Mouse (Mus musculus) liver, embryonic 14.5 days (tissue): Measurements from ENCODE around the gene Bora. TPM values are rescaled to one million over a fixed set of nuclear protein-coding genes. Genes with fewer than 3 reads are reported as not detected.

Experiments
- ATAC-seq: fragments of 200-750 bp; cut with Nextera tagmentation; 2 replicates; pipeline ENCODE4 v1.8.0; 2017; ENCODE audit warnings: moderate number of reproducible peaks, mild to moderate bottlenecking, moderate library complexity; ENCODE audit not compliant: insufficient read depth
- DNase-seq, 3 experiments: peaks; one replicate each; pipeline ENCODE4 v3.0.0-alpha.2; 2012 to 2013; ENCODE audit warnings: low read depth in 3 of 3, low spot score in 3 of 3
- H3K27ac ChIP-seq: fragments of 300-500 bp; sonication (generic); 2 replicates; pipeline ENCODE4 v1.5.1; 2014; ENCODE audit warnings: moderate library complexity, mild to moderate bottlenecking, control low read depth, inconsistent platforms
- H3K27me3 ChIP-seq: fragments of 300-500 bp; sonication (generic); 2 replicates; pipeline ENCODE4 v1.6.1; 2014; ENCODE audit warnings: mild to moderate bottlenecking, low read length, moderate library complexity; ENCODE audit not compliant: control insufficient read depth, insufficient read depth
- H3K36me3 ChIP-seq: fragments of 300-500 bp; sonication (generic); replicated peaks from 2 replicates; pipeline ENCODE4 v1.6.1; 2014; ENCODE audit warnings: low read depth; ENCODE audit not compliant: control insufficient read depth, insufficient read depth
- H3K4me1 ChIP-seq, 2 experiments: fragments of 200-500 bp in 1 of 2; fragments of 300-500 bp in 1 of 2; sonication (generic) in 1 of 2; replicated peaks; 2 replicates each; pipeline ENCODE4 v1.6.1; 2012 to 2014; ENCODE audit warnings: antibody characterized with exemption in 1 of 2, inconsistent platforms in 1 of 2, low read length in 1 of 2; ENCODE audit not compliant: control insufficient read depth in 2 of 2, insufficient read depth in 2 of 2
- H3K4me2 ChIP-seq: fragments of 300-500 bp; sonication (generic); 2 replicates; pipeline ENCODE4 v1.6.1; 2014; ENCODE audit warnings: low read depth, mild to moderate bottlenecking, control low read depth, moderate library complexity
- H3K4me3 ChIP-seq, 2 experiments: fragments of 200-500 bp in 1 of 2; fragments of 300-500 bp in 1 of 2; sonication (generic) in 1 of 2; 2 replicates each; pipeline ENCODE4 v1.5.1; 2012 to 2014; ENCODE audit warnings: low read depth in 2 of 2, low read length in 2 of 2, mild to moderate bottlenecking in 2 of 2, control low read depth in 1 of 2, inconsistent platforms in 1 of 2, moderate library complexity in 1 of 2; ENCODE audit not compliant: insufficient read depth in 1 of 2
- H3K9ac ChIP-seq: fragments of 300-500 bp; sonication (generic); replicated peaks from 2 replicates; pipeline ENCODE4 v1.6.1; 2014; ENCODE audit warnings: mild to moderate bottlenecking, control low read depth, moderate library complexity
- H3K9me3 ChIP-seq: fragments of 300-500 bp; sonication (generic); 2 replicates; pipeline ENCODE4 v1.6.1; 2016; ENCODE audit warnings: low read length, mixed read lengths; ENCODE audit not compliant: control insufficient read depth
- CTCF ChIP-seq: IDR thresholded peaks from 2 replicates; pipeline ENCODE4 v1.5.1; 2016; ENCODE audit warnings: antibody characterized with exemption, low read depth, control low read depth
- EP300 ChIP-seq: IDR thresholded peaks from 2 replicates; pipeline ENCODE4 v1.6.1; 2016; ENCODE audit warnings: antibody characterized with exemption, low read depth
- WGBS: fragments of 180-500 bp; shearing (Covaris S2); extraction: QIAGEN DNeasy Blood & Tissue Kit; methylation state at CpG from one replicate; pipeline ENCODE4 v1.1.7; 2014; ENCODE audit not compliant: insufficient replicate concordance; 5-methylcytosine and 5-hydroxymethylcytosine counted together
- polyA plus RNA-seq, 2 experiments: library from polyadenylated mRNA; depleted of rRNA in 1 of 2; stranded (reverse) in 1 of 2; unstranded in 1 of 2; fragments of >200 nt; fragmentation: Nextera tagmentation in 1 of 2; extraction: Ambion mirVana in 1 of 2; gene quantifications; 2 replicates each; pipeline versions ENCODE4 v1.2.1 to v1.2.3; 2012 to 2014

The Bora gene
- polyA plus RNA-seq, 2 experiments, result 12.4 to 18.4 TPM

DNA sequence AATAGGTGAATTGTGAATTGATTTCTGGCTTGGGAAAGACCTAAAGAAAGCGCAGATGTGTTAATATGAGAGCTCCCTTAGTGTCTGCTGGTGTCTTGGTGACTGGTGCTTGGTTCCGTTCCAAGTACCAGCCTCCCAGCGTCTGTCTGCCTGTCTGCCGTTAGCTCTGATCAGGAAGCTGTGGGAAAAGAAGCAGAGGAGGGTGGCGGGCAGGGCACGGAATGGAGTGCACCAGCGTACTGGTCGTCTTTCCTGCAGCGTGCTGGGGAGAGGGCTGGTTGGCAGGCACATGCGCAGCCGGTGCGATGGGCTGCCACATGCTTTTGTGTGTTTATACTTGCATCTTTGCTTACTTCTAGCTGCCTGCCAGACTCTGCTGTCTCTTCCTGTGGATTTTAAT is 14.6 kb downstream of the Bora start:
- TF ChIP-seq CTCF (no peak), EP300 (no peak)

GRCm38 (mm10) chr14:99063091-99063490 is 17.1 kb downstream of the Bora start:
- TF ChIP-seq CTCF (no peak), EP300 (no peak)
- no peak overlapping the region for H3K27ac ChIP-seq
- H3K4me3 ChIP-seq, result no peak overlapping the region
- H3K36me3 ChIP-seq, result peaks cover 34% of the 10 kb centered on the region
- ATAC-seq (no peak), DNase-seq (no peak)
- H3K9ac ChIP-seq, result no peak overlapping the region
- WGBS, result 64% methylated on average over 2 of the region's 2 CpGs
- no peak overlapping the region for H3K4me2 ChIP-seq
- no peaks in the 10 kb centered on the region for H3K9me3 ChIP-seq
- H3K4me1 ChIP-seq, result no peaks in the 10 kb centered on the region
- H3K27me3 ChIP-seq, result no peaks in the 10 kb centered on the region

More for the DNA sequence above, 14.6 kb downstream of the Bora start:
- Histone ChIP-seq H3K4me2 (no peak overlapping the region), H3K36me3 (peaks cover 33% of the 10 kb centered on the region), H3K4me3 (no peak overlapping the region), H3K9ac (no peak overlapping the region), H3K4me1 (no peaks in the 10 kb centered on the region), H3K27ac (no peak overlapping the region), H3K27me3 (no peaks in the 10 kb centered on the region), H3K9me3 (no peaks in the 10 kb centered on the region)
- ATAC-seq, result no peak
- WGBS, result 89% methylated on average over 12 of the region's 12 CpGs
- no peak for DNase-seq

DNA sequence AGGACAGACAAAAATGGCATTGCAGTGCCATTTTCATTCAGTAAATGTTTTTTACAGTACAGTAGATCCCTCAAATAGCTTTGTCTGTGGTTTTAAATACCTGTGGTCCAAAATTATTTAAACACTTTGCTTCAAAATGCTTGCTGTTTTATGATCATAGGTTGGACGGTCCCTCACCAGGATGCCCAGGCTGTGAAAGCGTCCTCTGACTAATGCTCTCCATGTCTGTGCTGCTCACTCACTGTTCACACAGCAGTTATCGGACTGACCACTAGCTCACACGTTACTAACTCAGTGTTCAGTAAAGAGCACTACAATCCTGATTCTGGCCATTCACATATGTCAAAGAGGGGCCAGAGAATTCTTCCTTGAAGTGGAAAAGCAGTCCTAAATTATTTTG is 25.1 kb downstream of the Bora start:
- ATAC-seq, result no peak

DNA sequence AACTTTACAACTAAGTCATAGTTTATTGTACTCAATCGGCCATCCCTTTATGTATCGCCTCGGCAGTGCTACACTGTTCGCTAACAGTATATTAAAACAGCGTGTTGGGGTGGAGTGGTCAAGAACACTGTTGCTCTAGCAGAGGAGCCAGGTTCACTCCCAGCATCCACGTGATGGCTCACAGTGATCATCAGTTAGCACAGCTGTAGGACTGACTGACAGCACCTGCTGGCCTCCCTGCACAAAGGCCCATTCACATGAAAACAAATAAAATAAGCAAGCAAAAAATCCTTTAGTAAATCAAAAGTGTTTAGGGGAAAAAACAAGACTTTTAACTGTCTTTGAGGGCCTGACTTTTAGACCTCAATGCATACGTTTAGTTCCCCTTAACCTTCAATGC is 42.9 kb downstream of the Bora start:
- no peak for ATAC-seq
- no peak for DNase-seq
- Histone ChIP-seq H3K4me1 (no peaks in the 10 kb centered on the region), H3K4me2 (no peak overlapping the region), H3K27ac (no peak overlapping the region), H3K36me3 (peaks cover 57% of the 10 kb centered on the region), H3K4me3 (no peak overlapping the region), H3K9ac (no peak overlapping the region), H3K9me3 (no peaks in the 10 kb centered on the region), H3K27me3 (no peaks in the 10 kb centered on the region)
- 87% methylated on average over 7 of the region's 7 CpGs for WGBS
- TF ChIP-seq EP300 (no peak), CTCF (no peak)

More for the DNA sequence above, 25.1 kb downstream of the Bora start:
- Histone ChIP-seq H3K27me3 (no peaks in the 10 kb centered on the region), H3K27ac (no peak overlapping the region), H3K4me2 (no peak overlapping the region), H3K9me3 (no peaks in the 10 kb centered on the region), H3K9ac (no peak overlapping the region), H3K4me1 (no peaks in the 10 kb centered on the region), H3K4me3 (no peak overlapping the region), H3K36me3 (peaks cover 48% of the 10 kb centered on the region)
- DNase-seq, result no peak
- 79% methylated on average over 4 of the region's 4 CpGs for WGBS
- TF ChIP-seq EP300 (no peak), CTCF (no peak)

- H3K4me2 ChIP-seq, result peak within 1 kb of the TSS; percentile 87
- under 1% methylated on average over 69 of the region's 73 CpGs for WGBS
- peak within 1 kb of the TSS; percentile 90 to 99 for H3K4me3 ChIP-seq
- H3K9me3 ChIP-seq, result no peaks in the 10 kb centered on the region
- DNase-seq (peak; percentile 96 to 98 (median 97)), ATAC-seq (peak; percentile 100)
- TF ChIP-seq EP300, result peak; percentile 56
- no peak for TF ChIP-seq CTCF
- no peaks in the 10 kb centered on the region for H3K27me3 ChIP-seq
- peaks cover 18% of the 10 kb centered on the region for H3K36me3 ChIP-seq
- H3K4me1 ChIP-seq, result peaks cover 3% of the 10 kb centered on the region in 2 experiments; a peak in 1 of 4 replicates
- H3K9ac ChIP-seq, result peak within 1 kb of the TSS; percentile 86
- H3K27ac ChIP-seq, result peak within 1 kb of the TSS; percentile 43
Measured at GRCm38 (mm10) chr14:99099267-99099966, 53.4 kb downstream of the Bora start, which contains the start of the genes Pibf1 and Dis3. Gene Pibf1 (plus strand): TSS chr14:99099424. Gene Dis3 (minus strand): TSS chr14:99099770.
